Mouse (Mus musculus) liver, postnatal 0 days (tissue): ENCODE measurements around the gene Zfp513.

ENCODE experiments used
- CTCF ChIP-seq: sonication (generic); IDR thresholded peaks from 2 replicates; pipeline ENCODE4 v1.5.1; 2016; ENCODE audit warnings: antibody characterized with exemption, low read depth
- EP300 ChIP-seq: IDR thresholded peaks from 2 replicates; pipeline ENCODE4 v1.6.1; 2016; ENCODE audit warnings: antibody characterized with exemption, low read depth, mild to moderate bottlenecking

DNA sequence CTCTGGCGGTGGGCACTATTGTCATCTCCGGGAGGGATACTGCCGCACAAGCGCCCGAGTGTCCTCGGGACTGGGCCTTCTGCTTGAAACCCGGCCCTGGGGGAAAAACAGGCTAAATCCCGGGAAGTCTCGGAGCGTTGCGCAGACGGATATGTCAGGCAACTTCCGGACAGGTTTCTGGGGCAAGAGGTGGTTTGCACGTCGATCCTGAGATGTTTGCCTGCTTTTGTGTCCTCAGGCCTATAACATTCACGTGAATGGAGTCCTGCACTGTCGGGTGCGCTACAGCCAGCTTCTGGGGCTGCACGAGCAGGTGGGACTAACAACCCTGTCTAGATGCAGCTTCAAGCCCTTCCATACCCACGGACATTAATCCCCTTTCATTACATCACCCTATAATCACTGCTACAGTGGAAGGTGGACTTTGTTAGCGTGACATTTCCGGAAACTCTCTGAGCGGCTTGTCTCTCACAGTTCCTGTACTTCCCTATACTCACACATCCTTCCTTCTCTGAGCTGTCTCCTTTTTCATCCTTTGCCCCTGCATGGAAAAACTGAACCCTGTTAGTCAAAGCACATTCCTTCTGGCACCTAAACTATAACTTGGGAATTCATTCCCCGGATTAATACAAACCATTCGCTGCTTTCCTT, 8.3 kb downstream of the Zfp513 start:
- TF ChIP-seq CTCF (no peak), EP300 (no peak)
